Mouse (Mus musculus) heart, embryonic 15.5 days (tissue): Measurements from ENCODE around the gene Fastkd5. TPM values are rescaled to one million over a fixed set of nuclear protein-coding genes. Genes with fewer than 3 reads are reported as not detected.

Experiments
- ATAC-seq: fragments of 200-750 bp; cut with Nextera tagmentation; replicated peaks from 2 replicates; pipeline ENCODE4 v1.8.0; 2017; ENCODE audit warnings: low read depth, moderate TSS enrichment; ENCODE audit not compliant: insufficient number of reproducible peaks, insufficient read depth, low FRiP score
- H3K27ac ChIP-seq: fragments of 300-500 bp; sonication (generic); 2 replicates; pipeline ENCODE4 v1.5.1; 2015; ENCODE audit warnings: mild to moderate bottlenecking, inconsistent platforms
- H3K27me3 ChIP-seq: fragments of 300-500 bp; sonication (generic); 2 replicates; pipeline ENCODE4 v1.6.1; 2015; ENCODE audit warnings: inconsistent platforms
- H3K36me3 ChIP-seq: fragments of 300-500 bp; sonication (generic); 2 replicates; pipeline ENCODE4 v1.6.1; 2015; ENCODE audit warnings: mild to moderate bottlenecking, inconsistent platforms
- H3K4me1 ChIP-seq: fragments of 300-500 bp; sonication (generic); replicated peaks from 2 replicates; pipeline ENCODE4 v1.6.1; 2015; ENCODE audit warnings: inconsistent platforms
- H3K4me2 ChIP-seq: fragments of 300-500 bp; sonication (generic); 2 replicates; pipeline ENCODE4 v1.6.1; 2015; ENCODE audit warnings: inconsistent platforms, mild to moderate bottlenecking, moderate library complexity
- H3K4me3 ChIP-seq: fragments of 300-500 bp; sonication (generic); 2 replicates; pipeline ENCODE4 v1.5.1; 2015; ENCODE audit warnings: mild to moderate bottlenecking, inconsistent platforms
- H3K9ac ChIP-seq: fragments of 300-500 bp; sonication (generic); 2 replicates; pipeline ENCODE4 v1.6.1; 2015; ENCODE audit warnings: mild to moderate bottlenecking, inconsistent platforms
- H3K9me3 ChIP-seq: fragments of 300-500 bp; sonication (generic); replicated peaks from 2 replicates; pipeline ENCODE4 v1.6.1; 2016; ENCODE audit warnings: inconsistent platforms
- WGBS: fragments of 180-500 bp; shearing (Covaris S2); methylation state at CpG from one replicate; pipeline ENCODE4 v1.1.7; 2015; ENCODE audit warnings: mixed read lengths; 5-methylcytosine and 5-hydroxymethylcytosine counted together
- polyA plus RNA-seq: library from polyadenylated mRNA; unstranded; fragments of >200 nt; fragmentation: Nextera tagmentation; extraction: Ambion mirVana; gene quantifications from 2 replicates; pipeline ENCODE4 v1.2.1, GENCODE M21; 2015

Gene Fastkd5
- polyA plus RNA-seq, 1 experiment from 2014 or later = 11.2 TPM

DNA sequence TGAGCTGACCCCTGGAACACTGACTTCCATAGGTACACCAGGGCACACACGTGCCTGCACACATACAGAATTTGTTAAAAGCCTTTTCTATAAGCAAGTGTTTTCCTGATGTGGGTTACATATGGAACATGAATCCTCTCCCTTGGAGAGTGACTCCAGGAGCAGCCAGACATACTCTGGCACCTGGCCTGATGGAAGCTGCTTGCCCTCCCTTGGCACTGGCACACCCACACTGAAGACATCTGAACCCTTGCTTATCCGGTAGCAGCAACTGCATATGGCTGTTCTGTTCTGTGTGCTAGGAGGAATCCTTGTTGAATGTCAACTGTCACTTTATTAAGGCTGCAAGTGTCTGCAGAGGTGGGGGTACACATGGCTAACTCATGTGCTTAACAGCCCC lies 38.8 kb downstream of the Fastkd5 start:
- no peak overlapping the region for H3K4me3 ChIP-seq
- H3K27ac ChIP-seq = no peak overlapping the region
- 88% methylated on average over 2 of the region's 2 CpGs for WGBS
- no peaks in the 10 kb centered on the region for H3K27me3 ChIP-seq
- H3K4me2 ChIP-seq = no peak overlapping the region
- H3K9ac ChIP-seq = no peak overlapping the region
- H3K4me1 ChIP-seq = 0 out of 2 replicates have a peak, but pooled peaks cover 4% of the 10 kb centered on the region
- peaks cover 18% of the 10 kb centered on the region; the same call in 1 of the 2 replicates for H3K36me3 ChIP-seq
- ATAC-seq = no peak
- no peaks in the 10 kb centered on the region for H3K9me3 ChIP-seq

DNA sequence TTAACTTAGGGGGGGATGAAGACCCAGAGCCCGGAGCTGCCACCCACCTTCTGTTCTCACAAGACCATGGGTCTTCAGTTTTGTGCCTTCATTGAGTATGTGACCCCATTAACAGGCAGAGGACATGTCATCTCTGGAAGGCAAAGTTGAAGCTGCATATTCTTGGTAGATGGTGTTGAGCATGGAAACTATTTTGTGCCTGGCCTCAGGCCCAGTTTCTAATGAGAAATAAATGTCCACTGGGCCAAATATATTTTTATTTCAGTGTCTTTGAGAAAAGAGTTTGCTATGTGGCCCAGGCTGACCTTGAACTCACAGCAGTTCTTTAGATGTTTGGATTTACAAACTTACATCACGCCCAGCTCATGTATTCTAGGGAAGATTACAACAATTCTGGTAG lies 40.1 kb downstream of the Fastkd5 start:
- no peak overlapping the region for H3K4me3 ChIP-seq
- no peak for ATAC-seq
- no peaks in the 10 kb centered on the region for H3K27me3 ChIP-seq
- H3K9me3 ChIP-seq = no peaks in the 10 kb centered on the region
- 92% methylated on average over 2 of the region's 2 CpGs for WGBS
- 0 out of 2 replicates have a peak, but pooled peaks cover 6% of the 10 kb centered on the region for H3K36me3 ChIP-seq
- no peak overlapping the region for H3K4me2 ChIP-seq
- 0 out of 2 replicates have a peak, but pooled peaks cover 4% of the 10 kb centered on the region for H3K4me1 ChIP-seq
- H3K27ac ChIP-seq = no peak overlapping the region
- no peak overlapping the region for H3K9ac ChIP-seq

DNA sequence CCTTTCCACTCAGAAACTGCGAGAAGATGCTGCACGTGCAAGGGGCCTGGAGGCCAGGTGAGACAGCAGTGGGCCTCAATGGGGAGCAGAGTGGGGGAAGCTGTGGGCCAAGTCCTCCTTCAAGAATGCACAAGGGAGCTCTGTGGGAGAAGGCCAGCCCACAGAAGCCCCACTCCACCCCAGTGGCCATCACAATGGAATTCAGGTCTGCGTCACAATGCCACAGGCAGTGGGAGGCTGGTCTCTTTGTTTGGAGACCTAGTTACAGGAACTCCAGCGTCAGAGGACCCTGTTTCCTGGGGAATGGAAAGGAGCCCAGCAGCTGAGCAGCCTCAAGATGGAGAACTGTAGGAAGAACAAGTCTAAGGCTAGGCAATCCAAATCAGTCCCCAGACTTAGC lies 40.7 kb downstream of the Fastkd5 start:
- 74% methylated on average over 4 of the region's 4 CpGs for WGBS
- H3K27ac ChIP-seq = no peak overlapping the region
- H3K4me2 ChIP-seq = no peak overlapping the region
- ATAC-seq = no peak
- no peaks in the 10 kb centered on the region for H3K27me3 ChIP-seq
- H3K4me1 ChIP-seq = peaks cover 5% of the 10 kb centered on the region; the same call in 1 of the 2 replicates
- H3K4me3 ChIP-seq = no peak overlapping the region
- 0 out of 2 replicates have a peak, but pooled peaks cover 6% of the 10 kb centered on the region for H3K36me3 ChIP-seq
- H3K9me3 ChIP-seq = no peaks in the 10 kb centered on the region
- H3K9ac ChIP-seq = no peak overlapping the region

DNA sequence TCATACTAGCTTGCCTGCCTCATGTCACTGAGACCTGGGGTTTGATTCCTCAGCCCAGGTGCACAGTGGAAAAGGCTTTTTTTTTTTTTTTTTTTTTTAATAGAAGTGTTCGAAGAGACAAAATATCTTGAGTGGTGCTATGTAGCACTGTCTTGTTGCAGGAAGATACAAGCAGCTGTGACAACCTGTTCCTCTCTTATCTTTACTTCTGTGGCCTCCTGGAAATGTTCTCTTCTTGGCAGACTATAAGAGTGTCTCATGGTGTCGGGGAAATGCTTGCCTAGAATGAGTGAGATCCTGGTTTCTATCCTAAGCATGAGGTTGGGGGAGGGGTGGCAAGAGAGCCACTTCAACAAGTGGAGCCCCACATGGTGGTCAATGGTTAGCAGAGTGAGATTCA lies 41.5 kb downstream of the Fastkd5 start:
- H3K36me3 ChIP-seq = 0 out of 2 replicates have a peak, but pooled peaks cover 6% of the 10 kb centered on the region
- H3K27ac ChIP-seq = no peak overlapping the region
- 44% methylated on average over 2 of the region's 2 CpGs for WGBS
- H3K27me3 ChIP-seq = no peaks in the 10 kb centered on the region
- H3K4me3 ChIP-seq = no peak overlapping the region
- ATAC-seq = no peak
- H3K9ac ChIP-seq = no peak overlapping the region
- no peak overlapping the region for H3K4me2 ChIP-seq
- peaks cover 12% of the 10 kb centered on the region for H3K4me1 ChIP-seq
- H3K9me3 ChIP-seq = no peaks in the 10 kb centered on the region

DNA sequence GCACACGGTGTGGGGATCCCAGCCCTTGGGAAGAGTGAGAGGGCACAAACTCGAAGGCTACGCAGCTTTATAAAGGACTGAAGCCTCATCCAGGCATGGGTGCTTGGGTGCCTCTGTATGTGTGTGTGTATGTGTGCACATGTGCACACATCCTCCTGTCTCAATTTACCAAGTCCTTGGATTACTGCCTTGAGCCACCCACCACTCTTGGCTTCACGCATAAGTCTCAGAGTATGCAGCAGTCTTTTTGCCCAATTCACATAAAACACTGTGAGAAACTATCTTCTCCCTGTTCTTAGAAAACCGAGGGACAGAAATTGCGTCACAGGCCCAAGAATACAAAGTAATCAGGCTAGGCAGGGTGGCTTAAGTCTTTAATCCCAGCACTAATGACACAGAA lies 43.8 kb downstream of the Fastkd5 start:
- Histone ChIP-seq H3K9me3 (no peaks in the 10 kb centered on the region), H3K4me3 (no peak overlapping the region), H3K27ac (no peak overlapping the region), H3K36me3 (0 out of 2 replicates have a peak, but pooled peaks cover under 1% of the 10 kb centered on the region), H3K4me2 (no peak overlapping the region), H3K9ac (no peak overlapping the region), H3K4me1 (peaks cover 20% of the 10 kb centered on the region), H3K27me3 (peaks cover 23% of the 10 kb centered on the region)
- ATAC-seq = no peak
- 79% methylated on average over 6 of the region's 6 CpGs for WGBS

DNA sequence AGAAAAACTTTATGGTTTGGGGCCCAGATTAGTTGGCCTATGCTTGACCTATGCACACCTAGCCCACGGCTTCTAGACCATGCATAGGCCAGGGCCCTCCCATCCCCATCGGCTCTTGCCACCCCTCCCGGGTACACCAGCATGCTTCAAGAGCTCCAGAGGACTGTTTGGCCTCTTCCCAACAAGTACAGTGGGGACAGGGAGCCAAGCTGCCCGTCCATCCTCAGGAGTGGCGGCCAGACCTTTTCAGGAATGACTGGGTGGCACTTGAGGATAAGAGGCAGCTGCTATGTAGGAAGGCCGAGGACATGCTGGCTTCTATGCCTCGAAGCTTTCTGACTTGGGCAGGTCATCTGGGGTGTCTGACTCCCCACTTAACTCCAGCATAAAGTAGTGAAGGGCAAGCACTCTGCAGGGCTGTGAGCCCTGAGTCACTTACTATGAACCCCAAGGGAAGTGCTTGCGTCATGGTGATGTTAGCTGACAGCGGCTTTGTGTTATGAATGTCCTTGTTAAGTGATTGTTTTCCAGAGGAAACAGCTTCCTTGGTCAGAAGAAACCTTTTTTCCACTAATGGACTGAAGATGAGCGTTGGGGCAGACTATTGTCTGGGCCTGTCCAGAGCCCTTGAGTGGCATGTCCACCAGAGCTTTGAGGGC lies 45.8 kb downstream of the Fastkd5 start:
- peaks cover 43% of the 10 kb centered on the region for H3K27me3 ChIP-seq

DNA sequence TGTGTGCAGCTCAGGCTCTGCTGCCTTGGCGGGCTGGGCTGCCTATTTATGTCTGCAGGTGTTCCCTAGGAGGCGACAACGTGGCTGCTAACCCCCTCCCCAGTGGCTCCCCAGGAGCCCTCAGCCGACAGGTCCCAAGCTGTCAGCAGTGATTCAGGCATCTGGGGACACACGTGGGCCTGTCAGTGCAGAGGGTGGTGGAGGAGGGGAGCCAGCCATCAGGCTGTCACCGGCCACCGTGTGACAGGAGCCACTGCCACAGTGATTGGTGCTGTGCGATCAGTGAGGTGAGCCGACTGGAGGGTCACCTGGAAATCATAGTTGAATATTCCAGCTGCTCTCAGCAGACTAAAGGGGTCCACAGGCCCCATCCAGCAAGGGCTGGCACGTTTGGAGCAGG lies 47.3 kb downstream of the Fastkd5 start, which contains the start of gene Avp:
TSS of gene Avp (minus strand) at position 3 of the 400 bp plus-strand sequence.
- Histone ChIP-seq H3K4me2 (no peak within 1 kb of the TSS), H3K9ac (no peak within 1 kb of the TSS), H3K9me3 (no peaks in the 10 kb centered on the region), H3K27me3 (peaks cover 58% of the 10 kb centered on the region), H3K4me3 (no peak within 1 kb of the TSS), H3K27ac (no peak within 1 kb of the TSS), H3K36me3 (no peaks in the 10 kb centered on the region), H3K4me1 (peaks cover 37% of the 10 kb centered on the region)
- 27% methylated on average over 10 of the region's 10 CpGs for WGBS
- ATAC-seq = no peak

More for the DNA sequence above, 45.8 kb downstream of the Fastkd5 start:
- 47% methylated on average over 10 of the region's 10 CpGs for WGBS
- Histone ChIP-seq H3K9ac (no peak overlapping the region), H3K27ac (no peak overlapping the region), H3K4me1 (peaks cover 32% of the 10 kb centered on the region), H3K4me2 (no peak overlapping the region), H3K4me3 (no peak overlapping the region), H3K9me3 (no peaks in the 10 kb centered on the region), H3K36me3 (no peaks in the 10 kb centered on the region)
- ATAC-seq = no peak

DNA sequence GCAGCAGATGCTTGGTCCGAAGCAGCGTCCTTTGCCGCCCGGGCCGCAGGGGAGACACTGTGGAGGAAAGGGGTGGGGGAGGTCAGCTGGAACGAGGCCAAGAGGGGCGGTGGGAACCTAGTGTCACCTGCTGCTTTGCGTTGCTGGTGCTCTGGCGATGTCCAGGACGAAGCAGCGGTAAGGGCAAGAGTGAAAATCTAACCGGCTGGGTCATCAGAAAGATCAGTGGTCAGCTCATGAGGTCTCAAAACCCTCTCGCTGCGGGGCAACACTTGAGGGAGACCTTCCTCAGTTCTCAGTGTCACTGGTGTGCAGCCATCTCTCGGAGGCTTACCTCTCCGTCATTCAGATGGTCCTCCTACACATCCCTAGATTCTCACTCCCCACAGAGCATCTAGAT lies 48.6 kb downstream of the Fastkd5 start:
- H3K27ac ChIP-seq = no peak overlapping the region

DNA sequence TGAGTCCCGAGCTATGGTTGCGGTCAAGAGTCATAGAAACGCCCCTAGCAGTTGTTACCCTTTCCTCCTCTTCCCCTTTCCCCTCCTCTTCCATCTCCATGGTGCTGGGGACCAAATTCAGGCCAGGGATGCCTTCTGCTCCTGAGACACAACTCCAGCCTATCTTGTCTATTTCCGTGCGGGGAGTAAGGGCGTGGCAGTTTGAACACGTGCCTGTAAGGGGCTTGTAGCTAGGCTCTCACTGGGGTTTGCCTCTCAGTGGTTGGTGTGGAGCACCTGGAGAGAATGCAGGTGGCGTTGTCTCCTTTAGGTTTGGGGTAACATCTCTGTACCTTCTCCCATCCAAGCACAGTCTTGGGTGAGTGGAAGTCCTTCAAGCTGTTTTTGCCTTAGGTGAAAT lies 50.0 kb downstream of the Fastkd5 start:
- 11% methylated on average over 8 of the region's 8 CpGs for WGBS
- no peaks in the 10 kb centered on the region for H3K9me3 ChIP-seq
- H3K4me3 ChIP-seq = no peak overlapping the region
- peaks cover 84% of the 10 kb centered on the region for H3K27me3 ChIP-seq
- H3K36me3 ChIP-seq = no peaks in the 10 kb centered on the region
- H3K9ac ChIP-seq = no peak overlapping the region
- H3K4me2 ChIP-seq = no peak overlapping the region
- no peak for ATAC-seq
- peaks cover 53% of the 10 kb centered on the region for H3K4me1 ChIP-seq
- H3K27ac ChIP-seq = no peak overlapping the region

More for the DNA sequence above, 48.6 kb downstream of the Fastkd5 start:
- Histone ChIP-seq H3K36me3 (no peaks in the 10 kb centered on the region), H3K4me2 (peak overlapping the region; percentile 63), H3K4me1 (peaks cover 51% of the 10 kb centered on the region), H3K4me3 (peak overlapping the region; percentile 41), H3K27me3 (peaks cover 70% of the 10 kb centered on the region), H3K9ac (no peak overlapping the region), H3K9me3 (no peaks in the 10 kb centered on the region)
- 5% methylated on average over 16 of the region's 16 CpGs for WGBS
- no peak for ATAC-seq

DNA sequence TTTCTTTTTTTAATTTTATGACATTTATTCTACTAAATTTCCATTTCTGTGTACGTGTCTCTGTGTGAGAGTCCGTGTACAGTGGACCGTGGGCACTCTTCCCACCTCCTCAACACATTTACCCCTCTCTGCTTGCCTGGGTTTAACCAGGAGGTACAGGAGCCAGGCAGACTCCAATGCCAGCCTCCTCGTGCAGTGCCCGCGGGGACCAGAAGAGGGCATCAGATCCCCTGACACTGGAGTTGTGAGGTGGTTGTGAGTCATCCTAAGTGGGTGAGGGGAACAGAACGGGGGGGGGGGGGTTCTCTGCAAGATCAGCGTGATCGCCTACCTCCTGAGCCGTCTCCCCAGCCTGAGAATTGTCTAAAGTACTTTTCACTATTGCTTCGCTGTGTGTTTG lies 51.7 kb downstream of the Fastkd5 start:
- Histone ChIP-seq H3K9ac (no peak overlapping the region), H3K36me3 (no peaks in the 10 kb centered on the region), H3K27me3 (peaks cover 94% of the 10 kb centered on the region), H3K4me2 (no peak overlapping the region), H3K27ac (no peak overlapping the region), H3K4me1 (peaks cover 43% of the 10 kb centered on the region), H3K4me3 (no peak overlapping the region), H3K9me3 (no peaks in the 10 kb centered on the region)
- WGBS = 14% methylated on average over 11 of the region's 11 CpGs
- ATAC-seq = no peak

DNA sequence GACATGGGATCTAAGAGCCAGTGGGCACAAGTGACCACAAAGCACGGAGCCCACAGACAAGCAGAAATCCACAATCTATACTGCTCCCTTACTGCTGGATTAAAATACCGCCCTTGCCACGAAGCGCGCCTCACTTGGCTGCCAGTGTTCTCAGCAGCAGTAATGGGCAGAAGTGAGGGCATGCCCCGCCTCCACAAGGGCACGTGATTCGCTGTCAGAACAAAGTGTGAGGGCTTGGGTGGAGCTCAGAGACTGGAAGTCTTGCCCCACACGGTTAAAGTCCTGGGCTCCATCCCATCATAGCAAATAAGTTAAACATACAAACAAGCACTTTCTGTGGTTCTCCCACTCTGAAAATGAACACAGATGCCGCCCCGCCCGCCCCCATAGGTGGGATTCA lies 52.2 kb downstream of the Fastkd5 start:
- Histone ChIP-seq H3K27ac (no peak overlapping the region), H3K4me1 (peaks cover 43% of the 10 kb centered on the region), H3K4me3 (no peak overlapping the region), H3K36me3 (no peaks in the 10 kb centered on the region), H3K9ac (no peak overlapping the region), H3K4me2 (peak overlapping the region; percentile 73; the same call in 1 of the 2 replicates), H3K9me3 (no peaks in the 10 kb centered on the region), H3K27me3 (peaks cover 89% of the 10 kb centered on the region)
- 6% methylated on average over 12 of the region's 12 CpGs for WGBS
- ATAC-seq = no peak

DNA sequence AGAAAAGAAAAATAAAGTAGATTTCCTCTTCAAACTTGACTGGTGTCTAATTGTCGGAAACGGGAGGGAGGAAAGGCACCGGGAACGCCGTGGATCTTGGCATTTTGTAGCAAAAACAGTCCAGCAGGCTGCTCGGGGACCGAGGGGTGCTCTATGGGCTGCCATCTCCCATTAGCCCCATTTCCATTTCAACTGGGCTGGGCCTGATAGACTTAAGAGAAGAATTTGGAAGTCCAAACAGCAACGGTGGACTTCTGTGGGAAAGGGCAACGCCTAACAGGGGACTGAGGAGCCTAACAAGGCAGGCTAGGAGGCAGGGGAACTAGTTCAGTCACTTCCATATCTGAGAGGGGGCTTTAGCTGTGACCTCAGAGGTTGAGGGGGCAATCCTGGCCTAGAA lies 52.8 kb downstream of the Fastkd5 start:
- H3K36me3 ChIP-seq = no peaks in the 10 kb centered on the region
- H3K9ac ChIP-seq = 0 out of 2 replicates have a peak overlapping the region, but pooled peaks have one; percentile 17
- peak overlapping the region; percentile 46 for H3K4me3 ChIP-seq
- no peak overlapping the region for H3K27ac ChIP-seq
- H3K4me2 ChIP-seq = peak overlapping the region; percentile 73
- ATAC-seq = no peak
- H3K4me1 ChIP-seq = peaks cover 39% of the 10 kb centered on the region
- peaks cover 86% of the 10 kb centered on the region for H3K27me3 ChIP-seq
- 13% methylated on average over 9 of the region's 9 CpGs for WGBS
- no peaks in the 10 kb centered on the region for H3K9me3 ChIP-seq
